Mouse (Mus musculus) hindbrain, embryonic 14.5 days (tissue): ENCODE data around the gene Chid1. TPM values are rescaled to one million over a fixed set of nuclear protein-coding genes. Genes with fewer than 3 reads are reported as not detected.

ENCODE experiments used
- ATAC-seq: fragments of 200-750 bp; cut with Nextera tagmentation; 2 replicates; pipeline ENCODE4 v1.8.0; 2017; ENCODE audit warnings: moderate number of reproducible peaks, mild to moderate bottlenecking, moderate TSS enrichment, moderate library complexity; ENCODE audit not compliant: low FRiP score
- DNase-seq: peaks from one replicate; pipeline ENCODE4 v3.0.0-alpha.2; 2015; ENCODE audit warnings: low spot score
- H3K27ac ChIP-seq: fragments of 300-500 bp; sonication (generic); 2 replicates; pipeline ENCODE4 v1.5.1; 2014; ENCODE audit warnings: mild to moderate bottlenecking, moderate library complexity
- H3K27me3 ChIP-seq: fragments of 300-500 bp; sonication (generic); 2 replicates; pipeline ENCODE4 v1.6.1; 2014; ENCODE audit warnings: mild to moderate bottlenecking, low read length, mixed read lengths; ENCODE audit not compliant: control insufficient read depth, insufficient read depth
- H3K36me3 ChIP-seq: fragments of 300-500 bp; sonication (generic); replicated peaks from 2 replicates; pipeline ENCODE4 v1.6.1; 2014; ENCODE audit not compliant: control insufficient read depth, insufficient read depth
- H3K4me1 ChIP-seq: fragments of 300-500 bp; sonication (generic); replicated peaks from 2 replicates; pipeline ENCODE4 v1.6.1; 2014; ENCODE audit warnings: antibody characterized with exemption, low read length, mixed read lengths; ENCODE audit not compliant: control insufficient read depth, insufficient read depth
- H3K4me2 ChIP-seq: fragments of 300-500 bp; sonication (generic); replicated peaks from 2 replicates; pipeline ENCODE4 v1.6.1; 2014; ENCODE audit warnings: mild to moderate bottlenecking, moderate library complexity
- H3K4me3 ChIP-seq: fragments of 300-500 bp; sonication (generic); replicated peaks from 2 replicates; pipeline ENCODE4 v1.5.1; 2014; ENCODE audit warnings: mild to moderate bottlenecking, low read length
- H3K9ac ChIP-seq: fragments of 300-500 bp; sonication (generic); 2 replicates; pipeline ENCODE4 v1.6.1; 2014
- H3K9me3 ChIP-seq: fragments of 300-500 bp; sonication (generic); 2 replicates; pipeline ENCODE4 v1.6.1; 2016; ENCODE audit warnings: low read length; ENCODE audit not compliant: control insufficient read depth
- WGBS: fragments of 180-500 bp; shearing (Covaris S2); extraction: QIAGEN DNeasy Blood & Tissue Kit; methylation state at CpG from one replicate; pipeline ENCODE4 v1.1.7; 2014; 5-methylcytosine and 5-hydroxymethylcytosine counted together
- polyA plus RNA-seq: library from polyadenylated mRNA; unstranded; fragments of >200 nt; fragmentation: Nextera tagmentation; extraction: Ambion mirVana; gene quantifications from 2 replicates; pipeline ENCODE4 v1.2.1, GENCODE M21; 2014

Chid1 gene
- polyA plus RNA-seq, 1 experiment from 2014 or later: 47.8 TPM

GRCm38 (mm10) chr7:141495940-141496339 is 43.7 kb downstream of the Chid1 start:
- Histone ChIP-seq H3K27me3 (no peaks in the 10 kb centered on the region), H3K4me2 (no peak overlapping the region), H3K4me1 (no peaks in the 10 kb centered on the region), H3K4me3 (no peak overlapping the region), H3K9ac (no peak overlapping the region), H3K36me3 (peaks cover 66% of the 10 kb centered on the region), H3K9me3 (no peaks in the 10 kb centered on the region), H3K27ac (no peak overlapping the region)
- ATAC-seq: no peak
- no peak for DNase-seq
- WGBS: 89% methylated on average over 4 of the region's 4 CpGs

- no peak overlapping the region for H3K4me3 ChIP-seq
- H3K27me3 ChIP-seq: no peaks in the 10 kb centered on the region
- no peaks in the 10 kb centered on the region for H3K9me3 ChIP-seq
Measured at GRCm38 (mm10) chr7:141495379-141495778, 44.3 kb downstream of the Chid1 start.

GRCm38 (mm10) chr7:141493729-141494128 is 45.9 kb downstream of the Chid1 start:
- Histone ChIP-seq H3K27ac (no peak overlapping the region), H3K9me3 (no peaks in the 10 kb centered on the region), H3K36me3 (peaks cover 49% of the 10 kb centered on the region), H3K4me1 (no peaks in the 10 kb centered on the region), H3K4me3 (no peak overlapping the region), H3K4me2 (no peak overlapping the region), H3K27me3 (no peaks in the 10 kb centered on the region), H3K9ac (no peak overlapping the region)
- ATAC-seq (no peak), DNase-seq (no peak)
- WGBS: 91% methylated on average over 1 of the region's 1 CpGs

More at GRCm38 (mm10) chr7:141495379-141495778, 44.3 kb downstream of the Chid1 start:
- H3K9ac ChIP-seq: no peak overlapping the region
- no peak overlapping the region for H3K27ac ChIP-seq
- no peak overlapping the region for H3K4me2 ChIP-seq
- DNase-seq (no peak), ATAC-seq (no peak)
- H3K36me3 ChIP-seq: peaks cover 63% of the 10 kb centered on the region
- 96% methylated on average over 2 of the region's 2 CpGs for WGBS
- no peaks in the 10 kb centered on the region for H3K4me1 ChIP-seq

- Histone ChIP-seq H3K27me3 (no peaks in the 10 kb centered on the region), H3K4me2 (no peak overlapping the region), H3K4me1 (no peaks in the 10 kb centered on the region; the same call in 1 of the 2 replicates), H3K9me3 (no peaks in the 10 kb centered on the region), H3K9ac (no peak overlapping the region), H3K4me3 (no peak overlapping the region), H3K27ac (no peak overlapping the region), H3K36me3 (peaks cover 42% of the 10 kb centered on the region)
- WGBS: 87% methylated on average over 5 of the region's 5 CpGs
- ATAC-seq (no peak), DNase-seq (no peak)
Measured at GRCm38 (mm10) chr7:141492738-141493137, 46.9 kb downstream of the Chid1 start.

GRCm38 (mm10) chr7:141491151-141491550 is 48.5 kb downstream of the Chid1 start:
- Histone ChIP-seq H3K36me3 (peaks cover 41% of the 10 kb centered on the region), H3K4me1 (peaks cover 10% of the 10 kb centered on the region; the same call in 1 of the 2 replicates), H3K9ac (no peak overlapping the region), H3K4me2 (no peak overlapping the region), H3K27ac (no peak overlapping the region), H3K27me3 (no peaks in the 10 kb centered on the region), H3K4me3 (no peak overlapping the region), H3K9me3 (no peaks in the 10 kb centered on the region)
- DNase-seq: no peak
- 75% methylated on average over 2 of the region's 2 CpGs for WGBS
- ATAC-seq: no peak

GRCm38 (mm10) chr7:141487141-141487540 is 52.5 kb downstream of the Chid1 start:
- Histone ChIP-seq H3K36me3 (peaks cover 4% of the 10 kb centered on the region), H3K27ac (no peak overlapping the region), H3K4me2 (no peak overlapping the region), H3K27me3 (peaks cover 10% of the 10 kb centered on the region; the same call in 1 of the 2 replicates), H3K9ac (no peak overlapping the region), H3K4me1 (peaks cover 25% of the 10 kb centered on the region), H3K9me3 (no peaks in the 10 kb centered on the region), H3K4me3 (no peak overlapping the region)
- 59% methylated on average over 7 of the region's 7 CpGs for WGBS
- no peak for DNase-seq
- ATAC-seq: no peak

- H3K9me3 ChIP-seq: no peaks in the 10 kb centered on the region
- H3K36me3 ChIP-seq: no peaks in the 10 kb centered on the region; the same call in 1 of the 2 replicates
- H3K4me3 ChIP-seq: no peak overlapping the region
- H3K27ac ChIP-seq: no peak overlapping the region
- H3K4me2 ChIP-seq: no peak overlapping the region
- WGBS: 81% methylated on average over 1 of the region's 1 CpGs
- H3K9ac ChIP-seq: no peak overlapping the region
- peaks cover 26% of the 10 kb centered on the region for H3K4me1 ChIP-seq
- H3K27me3 ChIP-seq: peaks cover 10% of the 10 kb centered on the region; the same call in 1 of the 2 replicates
- ATAC-seq (no peak), DNase-seq (no peak)
Measured at GRCm38 (mm10) chr7:141486239-141486638, 53.4 kb downstream of the Chid1 start.

GRCm38 (mm10) chr7:141485606-141486005 is 54.1 kb downstream of the Chid1 start:
- Histone ChIP-seq H3K4me1 (peaks cover 26% of the 10 kb centered on the region), H3K4me2 (no peak overlapping the region), H3K27ac (no peak overlapping the region), H3K9me3 (no peaks in the 10 kb centered on the region), H3K9ac (no peak overlapping the region), H3K36me3 (no peaks in the 10 kb centered on the region; the same call in 1 of the 2 replicates), H3K4me3 (no peak overlapping the region), H3K27me3 (peaks cover 10% of the 10 kb centered on the region; the same call in 1 of the 2 replicates)
- ATAC-seq: no peak
- no peak for DNase-seq
- WGBS: 84% methylated on average over 2 of the region's 2 CpGs

GRCm38 (mm10) chr7:141485186-141485585 is 54.5 kb downstream of the Chid1 start:
- H3K4me1 ChIP-seq: peaks cover 26% of the 10 kb centered on the region
- H3K9me3 ChIP-seq: no peaks in the 10 kb centered on the region
- H3K4me3 ChIP-seq: no peak overlapping the region
- ATAC-seq (no peak), DNase-seq (no peak)
- H3K36me3 ChIP-seq: no peaks in the 10 kb centered on the region; the same call in 1 of the 2 replicates
- 75% methylated on average over 2 of the region's 2 CpGs for WGBS
- H3K27ac ChIP-seq: no peak overlapping the region
- H3K9ac ChIP-seq: no peak overlapping the region
- no peak overlapping the region for H3K4me2 ChIP-seq
- H3K27me3 ChIP-seq: peaks cover 10% of the 10 kb centered on the region; the same call in 1 of the 2 replicates
